Mouse (Mus musculus): ENCODE results near the gene Cd80. TPM values are rescaled to one million over a fixed set of nuclear protein-coding genes. Genes with fewer than 3 reads are reported as not detected.
A peak's percentile ranks its signal among the peaks of the same experiment; 100 is the strongest.

Cd80 gene
- total RNA-seq, 4 experiments from 2014 or later: 0.44 to 0.71 (median 0.64) TPM

GRCm38 (mm10) chr16:38521211-38521987 lies 66.0 kb downstream of the Cd80 start:
- no peak for DNase-seq (ENCODE audit: low spot score in 2 of 2)

GRCm38 (mm10) chr16:38522129-38523084 lies 67.0 kb downstream of the Cd80 start, which contains the start of gene Timmdc1:
TSS of gene Timmdc1 (minus strand) at chr16:38522663.
- peak; percentile 90 to 96 for DNase-seq (ENCODE audit: low spot score in 2 of 2)

- DNase-seq (ENCODE audit: low spot score in 2 of 2): no peak
Observed at GRCm38 (mm10) chr16:38526264-38526663, 70.9 kb downstream of the Cd80 start.

- peak; percentile 61 for DNase-seq (ENCODE audit: low spot score in 2 of 2)
Observed at GRCm38 (mm10) chr16:38536544-38537146, 81.3 kb downstream of the Cd80 start.

GRCm38 (mm10) chr16:38538716-38539380 lies 83.5 kb downstream of the Cd80 start:
- DNase-seq (ENCODE audit: low spot score in 2 of 2): no peak

Other genes starting within 250 kb of the Cd80 start
- under 1 TPM in 1 of 4 experiments, not detected in 3; 0.13 TPM for gene Nr1i2, start 160.7 kb upstream of the Cd80 start, total RNA-seq (2022)
- 1 to 10 TPM; 1.1 to 1.6 (median 1.4) TPM for gene Maats1, start 113.4 kb upstream of the Cd80 start, total RNA-seq (2022)
- gene Cox17, start 108.6 kb upstream of the Cd80 start, total RNA-seq (2022): 100 to 1,000 TPM; 100 to 149 (median 127) TPM
- gene Gm21987, start 108.5 kb upstream of the Cd80 start, total RNA-seq (2022): not detected
- gene Popdc2, start 93.4 kb upstream of the Cd80 start, total RNA-seq (2022): under 1 TPM; 0.35 to 0.89 (median 0.52) TPM
- 1 to 10 TPM in 3 of 4 experiments, under 1 TPM in 1; 0.78 to 2.0 (median 1.9) TPM for gene Pla1a, start 22.4 kb upstream of the Cd80 start, total RNA-seq (2022)
- 10 to 100 TPM; 53.6 to 58.5 (median 55.7) TPM for gene Adprh, start 2.9 kb upstream of the Cd80 start, total RNA-seq (2022)
- 10 to 100 TPM; 24.6 to 32.1 (median 28.9) TPM for gene Timmdc1, start 67.1 kb downstream of the Cd80 start, total RNA-seq (2022)
- gene Poglut1, start 94.7 kb downstream of the Cd80 start, total RNA-seq (2022): 10 to 100 TPM; 43.1 to 49.4 (median 45.3) TPM
- 10 to 100 TPM; 18.8 to 27.1 (median 22.8) TPM for gene Tmem39a, start 103.1 kb downstream of the Cd80 start, total RNA-seq (2022)

Measured in left cerebral cortex, adult 8-10 months (tissue).